Mouse (Mus musculus) spleen, postnatal 14 days (tissue): ENCODE results near the gene Ildr2.

Source experiments
- DNase-seq, 2 experiments: peaks; one replicate each; pipeline ENCODE4 v3.0.0; 2021 to 2022; ENCODE audit warnings: low spot score in 2 of 2

Ildr2 gene

GRCm38 (mm10) chr1:166283451-166283850 lies 29.5 kb downstream of the Ildr2 start:
- DNase-seq = no peak

- no peak for DNase-seq
Measured at GRCm38 (mm10) chr1:166284390-166284789, 30.5 kb downstream of the Ildr2 start.

GRCm38 (mm10) chr1:166286231-166286630 lies 32.3 kb downstream of the Ildr2 start:
- no peak for DNase-seq

GRCm38 (mm10) chr1:166290562-166290961 lies 36.6 kb downstream of the Ildr2 start:
- DNase-seq = no peak

- no peak for DNase-seq
Measured at GRCm38 (mm10) chr1:166293086-166293485, 39.1 kb downstream of the Ildr2 start.

GRCm38 (mm10) chr1:166295548-166295947 lies 41.6 kb downstream of the Ildr2 start:
- DNase-seq = no peak

GRCm38 (mm10) chr1:166296371-166296770 lies 42.4 kb downstream of the Ildr2 start:
- no peak for DNase-seq

GRCm38 (mm10) chr1:166296971-166297370 lies 43.0 kb downstream of the Ildr2 start:
- DNase-seq = no peak

GRCm38 (mm10) chr1:166297499-166298111 lies 43.7 kb downstream of the Ildr2 start:
- DNase-seq = no peak

GRCm38 (mm10) chr1:166298884-166299283 lies 44.9 kb downstream of the Ildr2 start:
- DNase-seq = no peak

- DNase-seq = no peak
Measured at GRCm38 (mm10) chr1:166299821-166300220, 45.9 kb downstream of the Ildr2 start.

GRCm38 (mm10) chr1:166300526-166300925 lies 46.6 kb downstream of the Ildr2 start:
- no peak for DNase-seq

GRCm38 (mm10) chr1:166304352-166305240 lies 50.7 kb downstream of the Ildr2 start:
- no peak for DNase-seq

GRCm38 (mm10) chr1:166308471-166308850 lies 54.5 kb downstream of the Ildr2 start:
- DNase-seq = no peak

GRCm38 (mm10) chr1:166308851-166309715 lies 55.1 kb downstream of the Ildr2 start:
- no peak for DNase-seq

GRCm38 (mm10) chr1:166311151-166311550 lies 57.2 kb downstream of the Ildr2 start:
- DNase-seq = no peak

- DNase-seq = no peak
Measured at GRCm38 (mm10) chr1:166313637-166314036, 59.7 kb downstream of the Ildr2 start.

- no peak for DNase-seq
Measured at GRCm38 (mm10) chr1:166315706-166316105, 61.8 kb downstream of the Ildr2 start.

GRCm38 (mm10) chr1:166319132-166319698 lies 65.3 kb downstream of the Ildr2 start:
- no peak for DNase-seq

GRCm38 (mm10) chr1:166326421-166326820 lies 72.5 kb downstream of the Ildr2 start:
- DNase-seq = no peak

GRCm38 (mm10) chr1:166330752-166331151 lies 76.8 kb downstream of the Ildr2 start:
- no peak for DNase-seq

GRCm38 (mm10) chr1:166339110-166339509 lies 85.2 kb downstream of the Ildr2 start:
- no peak for DNase-seq
